Mouse (Mus musculus) hindbrain, embryonic 12.5 days (tissue): Measurements from ENCODE around the gene Mrpl23. TPM values are rescaled to one million over a fixed set of nuclear protein-coding genes. Genes with fewer than 3 reads are reported as not detected.

Experiments used
- ATAC-seq: fragments of 200-750 bp; cut with Nextera tagmentation; 2 replicates; pipeline ENCODE4 v1.8.0; 2017; ENCODE audit warnings: moderate TSS enrichment; ENCODE audit not compliant: low FRiP score
- H3K27ac ChIP-seq: fragments of 300-500 bp; sonication (generic); 2 replicates; pipeline ENCODE4 v1.5.1; 2016; ENCODE audit warnings: mild to moderate bottlenecking
- H3K27me3 ChIP-seq: fragments of 300-500 bp; sonication (generic); 2 replicates; pipeline ENCODE4 v1.6.1; 2016; ENCODE audit warnings: mild to moderate bottlenecking
- H3K36me3 ChIP-seq: fragments of 300-500 bp; sonication (generic); 2 replicates; pipeline ENCODE4 v1.6.1; 2016; ENCODE audit warnings: mild to moderate bottlenecking
- H3K4me1 ChIP-seq: fragments of 300-500 bp; sonication (generic); 2 replicates; pipeline ENCODE4 v1.6.1; 2016
- H3K4me2 ChIP-seq: fragments of 300-500 bp; sonication (generic); replicated peaks from 2 replicates; pipeline ENCODE4 v1.6.1; 2016; ENCODE audit warnings: mild to moderate bottlenecking
- H3K4me3 ChIP-seq: fragments of 300-500 bp; sonication (generic); 2 replicates; pipeline ENCODE4 v1.5.1; 2016; ENCODE audit warnings: mild to moderate bottlenecking
- H3K9ac ChIP-seq: fragments of 300-500 bp; sonication (generic); 2 replicates; pipeline ENCODE4 v1.6.1; 2016; ENCODE audit warnings: mild to moderate bottlenecking, moderate library complexity
- H3K9me3 ChIP-seq: fragments of 300-500 bp; sonication (generic); replicated peaks from 2 replicates; pipeline ENCODE4 v1.6.1; 2016; ENCODE audit warnings: mild to moderate bottlenecking
- WGBS: fragments of 180-500 bp; shearing (Covaris S2); methylation state at CpG from one replicate; pipeline ENCODE4 v1.1.7; 2016; 5-methylcytosine and 5-hydroxymethylcytosine counted together
- polyA plus RNA-seq: library from polyadenylated mRNA; unstranded; fragments of >200 nt; fragmentation: Nextera tagmentation; extraction: Ambion mirVana; gene quantifications from 2 replicates; pipeline ENCODE4 v1.2.1, GENCODE M21; 2016

The Mrpl23 gene
- polyA plus RNA-seq, result 8.4 and 13.4 TPM in 2 replicates

DNA sequence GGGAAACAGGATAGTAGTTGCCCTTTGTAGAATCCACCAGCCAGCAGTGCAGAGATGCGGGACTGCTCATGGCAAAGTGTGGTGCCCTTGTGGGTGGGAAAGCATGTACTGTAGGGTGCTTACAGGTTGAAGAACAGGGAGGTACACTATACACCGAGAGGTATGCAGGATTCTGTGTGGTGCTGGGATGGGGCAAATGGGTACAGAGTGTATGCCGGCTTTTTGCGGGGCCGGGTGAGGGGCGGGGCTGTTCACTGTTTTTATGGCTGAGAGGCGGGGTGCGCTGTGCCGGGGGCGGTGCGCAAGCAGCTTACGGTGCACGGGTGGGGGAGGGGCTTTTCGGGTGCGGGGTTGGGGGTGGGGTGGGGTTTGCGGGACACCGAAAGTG, at the start of gene Mrpl23:
TSS of gene Mrpl23 (plus strand) at position 16 of the 388 bp plus-strand sequence.
- Histone ChIP-seq H3K36me3 (0 out of 2 replicates have a peak, but pooled peaks cover 7% of the 10 kb centered on the region), H3K4me3 (peak within 1 kb of the TSS; percentile 64), H3K9ac (peak within 1 kb of the TSS; percentile 67), H3K4me2 (peak within 1 kb of the TSS; percentile 66), H3K9me3 (no peaks in the 10 kb centered on the region), H3K27ac (peak within 1 kb of the TSS; percentile 83), H3K27me3 (no peaks in the 10 kb centered on the region), H3K4me1 (peaks cover 22% of the 10 kb centered on the region)
- WGBS, result 6% methylated on average over 15 of the region's 17 CpGs
- peak; percentile 82 for ATAC-seq

DNA sequence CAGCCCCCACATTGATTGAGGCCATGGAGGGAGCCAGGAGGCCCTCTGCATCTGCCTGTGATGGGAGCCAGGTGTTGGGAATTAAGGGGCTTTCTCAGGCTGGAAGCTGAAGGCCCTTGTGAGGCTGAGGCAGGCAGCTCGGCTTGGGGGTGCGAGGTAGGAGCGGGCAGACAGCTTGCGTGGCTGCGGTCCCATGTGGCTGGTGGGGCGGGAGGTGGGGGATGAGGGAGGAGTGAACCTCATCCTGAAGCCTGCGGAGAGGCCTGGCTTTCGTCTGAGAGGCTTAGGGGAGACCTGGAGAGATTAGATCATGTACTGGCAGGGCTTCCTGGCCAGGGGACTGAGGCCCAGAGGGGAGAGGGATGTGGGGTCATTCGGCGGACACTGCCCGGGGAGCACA, 49.4 kb upstream of the Mrpl23 start:
- Histone ChIP-seq H3K4me3 (no peak overlapping the region), H3K36me3 (no peaks in the 10 kb centered on the region), H3K4me2 (no peak overlapping the region), H3K27me3 (no peaks in the 10 kb centered on the region), H3K9me3 (no peaks in the 10 kb centered on the region), H3K27ac (peak overlapping the region; percentile 81), H3K9ac (no peak overlapping the region), H3K4me1 (peaks cover 43% of the 10 kb centered on the region)
- no peak for ATAC-seq
- 53% methylated on average over 11 of the region's 11 CpGs for WGBS

DNA sequence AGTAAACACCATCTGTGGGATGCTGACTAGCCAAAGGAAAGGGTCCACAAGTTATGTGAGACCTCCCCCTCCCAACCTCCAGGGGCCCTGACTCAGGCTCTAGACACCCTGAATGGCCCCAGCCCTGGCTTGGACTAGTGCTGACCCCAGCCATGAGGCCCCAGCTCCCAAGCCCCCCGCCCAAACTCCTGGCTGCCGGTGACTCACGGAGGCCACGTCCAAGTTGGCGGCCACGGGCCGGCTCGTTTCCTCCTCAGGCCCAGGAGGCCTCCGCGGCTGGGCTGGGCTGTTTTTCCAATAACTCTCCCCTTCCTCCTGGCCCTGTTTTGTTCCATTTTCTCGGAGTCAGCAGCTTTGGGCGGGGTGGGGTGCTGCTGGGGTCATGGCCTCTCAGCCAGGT, 47.7 kb upstream of the Mrpl23 start:
- Histone ChIP-seq H3K9me3 (no peaks in the 10 kb centered on the region), H3K4me3 (no peak overlapping the region), H3K9ac (no peak overlapping the region), H3K36me3 (no peaks in the 10 kb centered on the region), H3K4me1 (peaks cover 43% of the 10 kb centered on the region), H3K4me2 (no peak overlapping the region), H3K27me3 (no peaks in the 10 kb centered on the region), H3K27ac (no peak overlapping the region)
- ATAC-seq, result no peak
- 78% methylated on average over 12 of the region's 12 CpGs for WGBS

DNA sequence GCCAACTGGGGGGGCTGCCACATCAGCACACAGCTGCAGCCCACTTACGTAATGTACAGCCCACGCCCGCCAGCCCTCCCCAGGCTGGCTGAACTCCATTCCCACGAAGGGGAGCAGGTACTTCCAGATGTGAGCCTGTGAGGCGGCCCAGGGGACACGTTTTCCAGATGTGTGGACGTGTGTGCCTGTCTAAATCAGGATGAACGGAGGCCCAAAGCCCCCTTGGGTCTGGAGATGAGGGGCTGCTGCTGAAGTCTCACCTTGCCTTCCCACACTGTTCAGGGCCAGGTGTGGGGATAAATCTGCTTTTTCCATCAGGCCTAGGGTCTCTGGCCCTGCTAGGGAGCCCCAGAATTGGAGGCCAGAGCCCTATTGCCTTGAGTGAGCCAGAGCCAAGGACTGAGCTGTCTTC, 45.7 kb upstream of the Mrpl23 start:
- no peaks in the 10 kb centered on the region for H3K36me3 ChIP-seq
- no peaks in the 10 kb centered on the region for H3K27me3 ChIP-seq
- ATAC-seq, result no peak
- H3K4me1 ChIP-seq, result peaks cover 34% of the 10 kb centered on the region
- no peak overlapping the region; the same call in 1 of the 2 replicates for H3K9ac ChIP-seq
- 66% methylated on average over 8 of the region's 8 CpGs for WGBS
- H3K27ac ChIP-seq, result peak overlapping the region; percentile 66
- H3K9me3 ChIP-seq, result no peaks in the 10 kb centered on the region
- H3K4me2 ChIP-seq, result no peak overlapping the region
- no peak overlapping the region for H3K4me3 ChIP-seq

DNA sequence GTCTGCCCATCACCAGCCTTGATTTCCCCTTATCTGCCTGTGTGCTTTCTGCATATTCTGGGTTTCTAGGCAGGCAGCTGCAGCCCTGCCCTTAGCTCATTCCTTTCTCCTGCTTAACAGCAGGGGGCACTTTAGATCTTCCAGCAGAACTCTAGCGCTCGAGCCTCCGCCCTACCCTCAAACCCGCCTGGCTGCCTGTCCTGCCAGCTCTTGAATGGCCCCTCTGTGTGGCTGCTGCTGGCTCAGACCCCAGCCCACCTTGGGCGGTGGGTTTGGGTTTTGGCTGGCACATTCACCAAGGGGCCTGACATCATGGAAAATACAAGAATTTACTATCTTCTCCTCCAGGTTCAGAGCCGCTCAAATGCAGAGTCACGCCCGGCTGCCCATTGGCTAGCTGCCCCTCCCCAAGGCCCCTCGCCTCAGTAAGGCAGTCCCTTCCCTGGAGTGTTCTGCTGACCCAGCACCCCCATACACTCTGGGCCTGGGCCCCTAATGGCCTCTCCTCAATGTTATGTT, 45.1 kb upstream of the Mrpl23 start:
- peak; percentile 73 for ATAC-seq
- Histone ChIP-seq H3K4me1 (peaks cover 28% of the 10 kb centered on the region), H3K27ac (peak overlapping the region; percentile 66), H3K9me3 (no peaks in the 10 kb centered on the region), H3K4me2 (peak overlapping the region; percentile 25), H3K36me3 (no peaks in the 10 kb centered on the region), H3K4me3 (no peak overlapping the region), H3K9ac (no peak overlapping the region; the same call in 1 of the 2 replicates), H3K27me3 (no peaks in the 10 kb centered on the region)
- WGBS, result 18% methylated on average over 9 of the region's 9 CpGs

DNA sequence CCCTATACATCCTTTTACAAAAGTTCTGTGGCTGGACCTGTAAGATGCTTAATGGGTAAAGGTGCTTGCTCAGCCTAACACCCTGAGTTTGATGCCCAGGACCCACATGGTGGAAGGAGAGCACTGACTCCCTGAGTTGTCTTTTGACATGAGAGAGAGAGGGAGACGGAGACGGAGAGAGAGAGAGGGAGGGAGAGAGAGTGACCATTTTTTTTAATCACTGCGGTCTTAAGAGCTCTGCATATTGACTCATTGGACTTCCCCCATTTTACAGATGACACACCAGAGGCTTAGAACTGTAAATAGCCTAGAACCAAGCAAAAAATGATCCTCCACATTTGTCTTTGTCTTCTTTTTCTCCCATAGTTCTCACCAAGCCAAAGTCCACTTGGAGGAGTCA, 44.4 kb upstream of the Mrpl23 start:
- no peak overlapping the region for H3K4me3 ChIP-seq
- no peaks in the 10 kb centered on the region for H3K9me3 ChIP-seq
- H3K36me3 ChIP-seq, result no peaks in the 10 kb centered on the region
- no peak overlapping the region for H3K4me2 ChIP-seq
- no peak overlapping the region for H3K9ac ChIP-seq
- 74% methylated on average over 3 of the region's 3 CpGs for WGBS
- no peak; the same call in 1 of the 2 replicates for ATAC-seq
- peak overlapping the region; percentile 66 for H3K27ac ChIP-seq
- peaks cover 21% of the 10 kb centered on the region for H3K4me1 ChIP-seq
- no peaks in the 10 kb centered on the region for H3K27me3 ChIP-seq

DNA sequence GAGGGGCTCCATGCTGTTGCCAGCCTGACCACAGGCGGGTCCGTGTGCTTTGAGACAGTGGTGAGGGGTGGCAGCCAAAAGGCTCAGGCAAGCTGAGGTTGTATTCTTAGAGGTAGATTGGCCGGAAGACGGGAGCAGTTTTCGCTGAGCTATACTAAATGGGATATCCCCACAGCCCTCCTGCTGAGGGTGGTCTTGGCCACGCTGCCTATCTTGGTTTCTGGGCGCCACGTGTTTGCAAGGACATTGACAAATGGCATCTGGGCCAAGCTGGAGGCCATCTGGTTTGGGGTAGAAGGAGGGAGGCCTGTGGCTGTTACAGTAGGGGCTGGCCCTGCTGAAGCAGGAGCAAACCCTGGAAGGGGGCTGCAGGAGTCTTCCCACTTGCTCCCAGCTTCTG, 39.0 kb upstream of the Mrpl23 start:
- H3K4me1 ChIP-seq, result no peaks in the 10 kb centered on the region
- H3K36me3 ChIP-seq, result no peaks in the 10 kb centered on the region
- WGBS, result 70% methylated on average over 8 of the region's 8 CpGs
- H3K27me3 ChIP-seq, result no peaks in the 10 kb centered on the region
- no peak overlapping the region for H3K27ac ChIP-seq
- no peak overlapping the region for H3K9ac ChIP-seq
- no peaks in the 10 kb centered on the region for H3K9me3 ChIP-seq
- no peak overlapping the region for H3K4me2 ChIP-seq
- no peak overlapping the region for H3K4me3 ChIP-seq
- no peak for ATAC-seq

DNA sequence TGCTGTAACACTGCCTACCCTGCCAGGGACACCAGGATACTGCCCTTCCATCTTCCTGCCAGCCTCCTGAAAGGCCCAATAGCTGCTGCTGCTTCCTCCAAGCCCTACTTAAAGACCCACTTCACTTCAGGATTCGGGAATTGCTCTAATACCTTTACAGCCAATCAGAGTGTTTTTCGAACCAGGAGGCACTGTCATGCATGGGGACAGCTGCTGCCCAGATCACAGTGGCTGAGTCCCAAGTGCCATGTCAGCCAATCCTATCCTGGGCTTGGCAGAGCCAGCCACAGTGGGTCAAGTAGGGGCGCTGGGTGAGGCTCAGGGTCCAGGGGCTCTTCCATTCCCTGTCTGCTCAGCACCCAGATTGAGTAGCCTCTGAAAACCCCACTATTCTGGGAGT, 36.3 kb upstream of the Mrpl23 start:
- H3K9me3 ChIP-seq, result no peaks in the 10 kb centered on the region
- H3K27ac ChIP-seq, result no peak overlapping the region
- H3K4me3 ChIP-seq, result no peak overlapping the region
- no peaks in the 10 kb centered on the region for H3K36me3 ChIP-seq
- ATAC-seq, result no peak
- H3K27me3 ChIP-seq, result no peaks in the 10 kb centered on the region
- no peak overlapping the region for H3K4me2 ChIP-seq
- no peaks in the 10 kb centered on the region for H3K4me1 ChIP-seq
- no peak overlapping the region for H3K9ac ChIP-seq
- 79% methylated on average over 3 of the region's 3 CpGs for WGBS

DNA sequence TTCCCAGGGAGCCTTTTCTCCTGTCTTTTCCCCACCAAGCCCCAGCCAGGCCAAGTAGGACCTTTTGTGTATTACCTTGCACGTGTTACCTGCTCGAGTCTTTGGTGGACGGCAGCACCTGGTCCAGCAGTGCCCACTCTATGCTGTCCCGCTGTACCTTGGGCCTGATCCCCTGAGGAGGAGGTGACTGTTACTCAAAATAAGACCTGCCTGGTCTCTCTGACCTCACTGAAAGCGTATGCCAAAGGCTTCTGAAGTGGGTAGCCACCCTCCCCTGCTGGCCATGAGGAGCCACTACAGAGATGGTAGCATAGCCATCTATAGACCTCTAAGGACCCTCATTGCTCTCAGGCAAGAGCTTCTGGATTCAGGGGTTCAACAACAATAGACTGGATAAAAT, 35.7 kb upstream of the Mrpl23 start:
- WGBS, result 77% methylated on average over 5 of the region's 5 CpGs
- Histone ChIP-seq H3K36me3 (no peaks in the 10 kb centered on the region), H3K27me3 (no peaks in the 10 kb centered on the region), H3K9me3 (no peaks in the 10 kb centered on the region), H3K4me2 (no peak overlapping the region), H3K27ac (no peak overlapping the region), H3K4me1 (no peaks in the 10 kb centered on the region), H3K4me3 (no peak overlapping the region), H3K9ac (no peak overlapping the region)
- no peak for ATAC-seq

DNA sequence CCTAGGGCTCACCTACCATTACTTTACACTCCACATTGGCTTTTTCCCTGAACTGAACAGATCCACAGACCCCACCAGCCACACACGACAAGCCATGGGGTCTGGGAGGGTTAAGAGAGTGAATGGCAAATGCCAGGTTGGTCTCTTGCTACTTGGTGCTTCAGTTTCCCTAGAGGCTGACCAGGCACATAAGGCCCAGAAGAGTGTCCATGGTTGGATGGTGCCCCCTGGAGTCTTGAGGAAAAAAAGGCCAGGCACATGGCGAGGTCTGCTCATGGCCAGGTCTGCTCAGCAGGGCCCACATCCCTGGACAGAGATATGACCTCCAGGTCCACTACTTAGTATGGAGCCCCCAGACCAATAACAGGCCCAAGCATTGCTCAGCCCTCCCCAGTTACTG, 34.7 kb upstream of the Mrpl23 start:
- Histone ChIP-seq H3K27ac (no peak overlapping the region), H3K9me3 (no peaks in the 10 kb centered on the region), H3K4me2 (no peak overlapping the region), H3K4me3 (no peak overlapping the region), H3K36me3 (no peaks in the 10 kb centered on the region), H3K27me3 (no peaks in the 10 kb centered on the region), H3K4me1 (no peaks in the 10 kb centered on the region), H3K9ac (no peak overlapping the region)
- no peak for ATAC-seq
- WGBS, result 86% methylated on average over 2 of the region's 2 CpGs

DNA sequence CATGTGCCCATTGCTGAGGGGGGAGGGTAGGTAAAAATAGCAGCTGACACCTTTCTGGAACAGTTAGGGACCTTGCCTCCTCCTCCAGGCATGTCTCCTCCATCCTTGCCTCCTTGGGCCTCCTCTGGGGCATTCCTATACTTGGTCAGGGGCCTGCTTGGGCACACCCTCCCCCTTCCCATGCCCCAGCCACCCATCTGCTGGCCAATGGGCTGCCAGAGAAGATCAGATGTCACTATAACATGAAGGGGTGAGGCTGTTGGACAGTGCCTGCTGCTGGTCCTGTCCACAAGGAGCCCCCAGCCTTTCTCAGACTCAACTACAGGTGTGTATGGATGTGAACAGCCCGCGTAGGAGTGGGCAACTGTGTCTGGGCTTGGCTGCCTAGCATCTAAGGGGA, 33.9 kb upstream of the Mrpl23 start, which contains the start of gene Tnnt3:
TSS of gene Tnnt3 (plus strand) at position 262 of the 400 bp plus-strand sequence.
- Histone ChIP-seq H3K27ac (no peak within 1 kb of the TSS), H3K36me3 (no peaks in the 10 kb centered on the region), H3K4me3 (no peak within 1 kb of the TSS), H3K4me1 (no peaks in the 10 kb centered on the region), H3K4me2 (no peak within 1 kb of the TSS), H3K9me3 (no peaks in the 10 kb centered on the region), H3K27me3 (no peaks in the 10 kb centered on the region), H3K9ac (no peak within 1 kb of the TSS)
- ATAC-seq, result no peak
- 88% methylated on average over 2 of the region's 2 CpGs for WGBS

DNA sequence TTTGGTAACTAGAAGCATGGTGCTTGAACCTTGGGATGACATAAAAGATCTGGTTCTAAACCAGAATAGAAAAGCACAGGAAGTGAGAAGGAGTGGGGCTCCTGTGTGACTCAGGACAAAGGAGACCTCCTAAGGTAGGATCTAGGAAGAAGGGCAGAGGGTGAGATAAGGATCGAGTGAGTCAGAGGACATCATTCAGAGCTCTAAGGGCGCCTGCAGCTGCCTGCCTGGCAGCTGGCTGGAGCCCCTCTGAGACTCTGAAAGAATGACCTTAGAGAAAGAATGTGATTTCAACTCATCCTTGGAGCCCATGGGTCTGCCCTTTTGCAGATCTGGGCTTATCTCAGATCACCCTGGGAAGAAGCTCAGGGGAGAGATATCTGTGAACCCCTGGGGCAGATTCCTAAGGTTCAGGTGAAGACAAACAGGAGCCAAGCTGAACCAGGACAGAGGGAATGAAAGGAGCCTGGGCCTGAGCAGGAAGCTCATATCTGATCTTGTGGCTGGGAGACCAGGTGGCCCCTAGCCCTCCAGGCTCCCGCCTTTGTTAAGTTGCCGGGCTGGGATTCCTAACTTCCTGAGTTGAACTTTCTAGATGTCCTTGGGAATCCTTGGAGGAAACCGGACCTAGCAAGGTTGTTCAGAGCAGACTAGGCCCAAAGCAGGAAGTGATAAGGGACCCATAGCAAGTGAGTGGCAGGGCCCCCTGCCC, 33.3 kb upstream of the Mrpl23 start:
- ATAC-seq, result no peak
- H3K27ac ChIP-seq, result no peak overlapping the region
- H3K36me3 ChIP-seq, result no peaks in the 10 kb centered on the region
- H3K4me1 ChIP-seq, result no peaks in the 10 kb centered on the region
- H3K27me3 ChIP-seq, result no peaks in the 10 kb centered on the region
- H3K4me3 ChIP-seq, result no peak overlapping the region
- no peak overlapping the region for H3K9ac ChIP-seq
- H3K4me2 ChIP-seq, result no peak overlapping the region
- H3K9me3 ChIP-seq, result no peaks in the 10 kb centered on the region
- WGBS, result 71% methylated on average over 5 of the region's 5 CpGs

DNA sequence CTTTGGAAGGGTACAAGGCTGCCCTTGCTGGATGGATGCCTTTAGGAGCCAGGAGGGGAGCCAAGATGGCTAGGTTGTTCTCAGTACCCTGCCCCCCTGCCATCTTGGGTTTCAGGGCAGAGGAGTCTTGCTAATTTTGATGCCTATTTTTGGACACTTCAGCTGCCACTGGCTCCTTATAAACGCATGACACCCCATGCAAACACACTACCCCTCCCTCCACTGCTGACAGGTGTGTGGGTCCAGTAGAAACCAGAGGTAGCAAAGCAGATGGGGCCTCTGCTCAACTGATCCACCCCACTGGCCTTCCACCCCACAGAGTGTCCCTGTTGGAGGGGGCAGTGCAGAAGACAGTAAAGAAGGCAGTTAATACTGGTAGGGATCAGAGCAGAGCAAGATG, 32.5 kb upstream of the Mrpl23 start:
- WGBS, result 78% methylated on average over 1 of the region's 1 CpGs
- Histone ChIP-seq H3K4me1 (peaks cover under 1% of the 10 kb centered on the region; the same call in 1 of the 2 replicates), H3K36me3 (no peaks in the 10 kb centered on the region), H3K27ac (no peak overlapping the region), H3K9ac (no peak overlapping the region), H3K4me2 (no peak overlapping the region), H3K4me3 (no peak overlapping the region), H3K27me3 (no peaks in the 10 kb centered on the region), H3K9me3 (no peaks in the 10 kb centered on the region)
- no peak for ATAC-seq
